Mouse (Mus musculus) E14TG2a.4 (cell line): Measurements from ENCODE around the gene Sec24c.

ENCODE experiments used
- CTCF ChIP-seq: conservative IDR thresholded peaks from 2 replicates; pipeline ENCODE4 v1.5.1; 2014; ENCODE audit warnings: low read length
- NANOG ChIP-seq: IDR thresholded peaks from 2 replicates; pipeline ENCODE4 v1.6.1; 2014; ENCODE audit warnings: borderline replicate concordance, low read length, mixed read lengths

- TF ChIP-seq CTCF (no peak), NANOG (no peak)
Measured at GRCm38 (mm10) chr14:20655731-20656130, 18.4 kb upstream of the Sec24c start.
